Mouse (Mus musculus) embryonic fibroblast, embryonic 13.5 days (primary cell): ENCODE results near the gene Pcbp3.

Experiments
- CTCF ChIP-seq: IDR thresholded peaks from 2 replicates; pipeline ENCODE4 v1.5.1; 2011; ENCODE audit warnings: mild to moderate bottlenecking, control low read depth, low read length, moderate library complexity, borderline replicate concordance; ENCODE audit not compliant: insufficient read depth
- POLR2A ChIP-seq: IDR thresholded peaks from 2 replicates; pipeline ENCODE4 v1.6.1; 2011; ENCODE audit warnings: low read depth, mild to moderate bottlenecking, control low read depth, low read length, moderate library complexity

DNA sequence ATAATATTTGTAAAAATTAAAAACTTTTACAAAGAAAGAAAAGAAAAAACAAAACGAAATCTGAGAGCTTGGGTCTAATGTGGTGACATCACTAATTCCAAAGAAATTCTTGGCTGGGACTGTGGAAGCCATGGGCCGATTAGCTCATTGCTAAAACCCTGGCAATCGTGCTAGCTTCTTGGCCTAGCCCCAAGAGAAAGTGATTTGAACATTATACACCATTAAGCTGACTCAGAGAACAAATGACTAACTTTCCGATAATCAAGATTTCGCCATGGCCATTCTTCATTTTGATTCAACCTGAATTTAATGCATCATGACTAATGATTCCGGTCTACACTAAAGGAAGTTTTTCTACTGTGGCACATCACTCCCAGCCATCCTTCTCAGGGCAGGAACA is 30.6 kb downstream of the Pcbp3 start:
- no peak for TF ChIP-seq CTCF
- TF ChIP-seq POLR2A: no peak
